Mouse (Mus musculus) intestine, postnatal 0 days (tissue): ENCODE measurements around the gene Smad1. TPM values are rescaled to one million over a fixed set of nuclear protein-coding genes. Genes with fewer than 3 reads are reported as not detected.

Source experiments
- ATAC-seq: fragments of 200-750 bp; cut with Nextera tagmentation; 2 replicates; pipeline ENCODE4 v1.8.0; 2017; ENCODE audit warnings: mild to moderate bottlenecking, moderate TSS enrichment, moderate library complexity
- H3K27ac ChIP-seq: fragments of 300-500 bp; sonication (generic); 2 replicates; pipeline ENCODE4 v1.5.1; 2014; ENCODE audit warnings: mild to moderate bottlenecking, low read depth, low read length, moderate library complexity
- H3K27me3 ChIP-seq: fragments of 300-500 bp; sonication (generic); replicated peaks from 2 replicates; pipeline ENCODE4 v1.6.1; 2014; ENCODE audit warnings: low read length, mixed read lengths; ENCODE audit not compliant: control insufficient read depth, insufficient read depth
- H3K36me3 ChIP-seq: fragments of 300-500 bp; sonication (generic); 2 replicates; pipeline ENCODE4 v1.6.1; 2014; ENCODE audit warnings: mild to moderate bottlenecking, moderate library complexity; ENCODE audit not compliant: control insufficient read depth, insufficient read depth
- H3K4me1 ChIP-seq: fragments of 300-500 bp; sonication (generic); replicated peaks from 2 replicates; pipeline ENCODE4 v1.6.1; 2014; ENCODE audit warnings: antibody characterized with exemption, low read length, mixed read lengths; ENCODE audit not compliant: control insufficient read depth, insufficient read depth
- H3K4me2 ChIP-seq: fragments of 300-500 bp; sonication (generic); replicated peaks from 2 replicates; pipeline ENCODE4 v1.6.1; 2014; ENCODE audit warnings: low read depth, mild to moderate bottlenecking, moderate library complexity
- H3K4me3 ChIP-seq: fragments of 300-500 bp; sonication (generic); 2 replicates; pipeline ENCODE4 v1.5.1; 2014; ENCODE audit warnings: low read depth, low read length
- H3K9ac ChIP-seq: fragments of 300-500 bp; sonication (generic); 2 replicates; pipeline ENCODE4 v1.6.1; 2014; ENCODE audit warnings: mild to moderate bottlenecking, low read depth, low read length
- H3K9me3 ChIP-seq: fragments of 300-500 bp; sonication (generic); 2 replicates; pipeline ENCODE4 v1.6.1; 2016; ENCODE audit warnings: mixed run types; ENCODE audit not compliant: control insufficient read depth
- CTCF ChIP-seq: sonication (generic); IDR thresholded peaks from 2 replicates; pipeline ENCODE4 v1.5.1; 2016; ENCODE audit warnings: low read depth, mild to moderate bottlenecking, control low read depth, antibody characterized with exemption, moderate library complexity
- WGBS: fragments of 180-500 bp; shearing (Covaris S2); extraction: QIAGEN DNeasy Blood & Tissue Kit; methylation state at CpG from one replicate; pipeline ENCODE4 v1.1.7; 2014; 5-methylcytosine and 5-hydroxymethylcytosine counted together
- polyA plus RNA-seq: library from polyadenylated mRNA; unstranded; fragments of >200 nt; fragmentation: Nextera tagmentation; extraction: Ambion mirVana; gene quantifications from 2 replicates; pipeline ENCODE4 v1.2.1, GENCODE M21; 2015

The Smad1 gene
- polyA plus RNA-seq, 1 experiment from 2014 or later, result 27.4 TPM

- no peaks in the 10 kb centered on the region for H3K9me3 ChIP-seq
- H3K36me3 ChIP-seq, result peaks cover 18% of the 10 kb centered on the region; the same call in 1 of the 2 replicates
- no peak overlapping the region for H3K27ac ChIP-seq
- no peak overlapping the region for H3K4me3 ChIP-seq
- 48% methylated on average over 3 of the region's 3 CpGs for WGBS
- H3K4me2 ChIP-seq, result no peak overlapping the region
- H3K27me3 ChIP-seq, result no peaks in the 10 kb centered on the region
- H3K4me1 ChIP-seq, result peaks cover 8% of the 10 kb centered on the region
- no peak for ATAC-seq
- no peak for TF ChIP-seq CTCF
- H3K9ac ChIP-seq, result no peak overlapping the region
Measured at GRCm38 (mm10) chr8:79365707-79366106, 33.6 kb downstream of the Smad1 start.

- Histone ChIP-seq H3K27me3 (no peaks in the 10 kb centered on the region), H3K4me3 (no peak overlapping the region), H3K4me2 (no peak overlapping the region), H3K27ac (no peak overlapping the region), H3K36me3 (peaks cover 15% of the 10 kb centered on the region; the same call in 1 of the 2 replicates), H3K9ac (no peak overlapping the region), H3K9me3 (no peaks in the 10 kb centered on the region), H3K4me1 (peaks cover 8% of the 10 kb centered on the region)
- TF ChIP-seq CTCF, result no peak
- ATAC-seq, result no peak
- 89% methylated on average over 8 of the region's 8 CpGs for WGBS
Measured at GRCm38 (mm10) chr8:79364806-79365205, 34.5 kb downstream of the Smad1 start.

DNA sequence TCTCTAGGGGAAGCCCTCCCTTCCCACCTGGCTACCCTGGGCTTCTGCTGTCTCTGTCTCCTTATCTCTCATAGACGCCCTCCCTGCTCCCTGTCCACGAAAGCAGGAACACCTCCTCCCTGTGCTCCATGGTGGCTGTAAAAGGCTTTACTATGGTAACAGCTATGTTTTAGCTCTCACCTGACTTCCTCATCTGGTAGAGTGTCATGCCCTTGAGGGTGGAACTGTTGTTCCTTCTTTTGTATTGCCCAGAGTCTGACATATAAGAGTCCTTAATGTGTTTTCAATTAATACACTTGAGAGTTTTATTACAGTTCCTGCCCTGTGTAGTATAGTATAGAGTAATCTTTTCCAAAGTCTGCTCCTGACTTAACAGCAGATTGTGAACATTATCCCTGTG is 36.9 kb downstream of the Smad1 start:
- H3K27ac ChIP-seq, result peak overlapping the region; percentile 80
- peak overlapping the region; percentile 24; the same call in 1 of the 2 replicates for H3K4me2 ChIP-seq
- peak; percentile 80 for ATAC-seq
- no peak overlapping the region for H3K9ac ChIP-seq
- H3K36me3 ChIP-seq, result peaks cover 15% of the 10 kb centered on the region; the same call in 1 of the 2 replicates
- no peaks in the 10 kb centered on the region for H3K9me3 ChIP-seq
- no peaks in the 10 kb centered on the region for H3K27me3 ChIP-seq
- no peak overlapping the region for H3K4me3 ChIP-seq
- no peak for TF ChIP-seq CTCF
- WGBS, result 19% methylated on average over 2 of the region's 2 CpGs
- peaks cover 8% of the 10 kb centered on the region; the same call in 1 of the 2 replicates for H3K4me1 ChIP-seq

GRCm38 (mm10) chr8:79360774-79361527 is 38.4 kb downstream of the Smad1 start:
- Histone ChIP-seq H3K4me3 (no peak overlapping the region), H3K36me3 (peaks cover 11% of the 10 kb centered on the region; the same call in 1 of the 2 replicates), H3K9me3 (no peaks in the 10 kb centered on the region), H3K4me2 (peak overlapping the region; percentile 27), H3K4me1 (peaks cover 8% of the 10 kb centered on the region; the same call in 1 of the 2 replicates), H3K27me3 (no peaks in the 10 kb centered on the region), H3K9ac (no peak overlapping the region), H3K27ac (peak overlapping the region; percentile 29)
- WGBS, result 35% methylated on average over 6 of the region's 6 CpGs
- peak; percentile 57 for TF ChIP-seq CTCF
- ATAC-seq, result peak; percentile 73

GRCm38 (mm10) chr8:79360302-79360701 is 39.0 kb downstream of the Smad1 start:
- peaks cover 16% of the 10 kb centered on the region; the same call in 1 of the 2 replicates for H3K36me3 ChIP-seq
- no peak overlapping the region for H3K9ac ChIP-seq
- H3K4me2 ChIP-seq, result no peak overlapping the region
- peak overlapping the region; percentile 0 for H3K27ac ChIP-seq
- ATAC-seq, result no peak
- WGBS, result 51% methylated on average over 9 of the region's 9 CpGs
- no peak for TF ChIP-seq CTCF
- no peaks in the 10 kb centered on the region for H3K9me3 ChIP-seq
- H3K4me3 ChIP-seq, result no peak overlapping the region
- H3K4me1 ChIP-seq, result peaks cover 8% of the 10 kb centered on the region; the same call in 1 of the 2 replicates
- H3K27me3 ChIP-seq, result no peaks in the 10 kb centered on the region

DNA sequence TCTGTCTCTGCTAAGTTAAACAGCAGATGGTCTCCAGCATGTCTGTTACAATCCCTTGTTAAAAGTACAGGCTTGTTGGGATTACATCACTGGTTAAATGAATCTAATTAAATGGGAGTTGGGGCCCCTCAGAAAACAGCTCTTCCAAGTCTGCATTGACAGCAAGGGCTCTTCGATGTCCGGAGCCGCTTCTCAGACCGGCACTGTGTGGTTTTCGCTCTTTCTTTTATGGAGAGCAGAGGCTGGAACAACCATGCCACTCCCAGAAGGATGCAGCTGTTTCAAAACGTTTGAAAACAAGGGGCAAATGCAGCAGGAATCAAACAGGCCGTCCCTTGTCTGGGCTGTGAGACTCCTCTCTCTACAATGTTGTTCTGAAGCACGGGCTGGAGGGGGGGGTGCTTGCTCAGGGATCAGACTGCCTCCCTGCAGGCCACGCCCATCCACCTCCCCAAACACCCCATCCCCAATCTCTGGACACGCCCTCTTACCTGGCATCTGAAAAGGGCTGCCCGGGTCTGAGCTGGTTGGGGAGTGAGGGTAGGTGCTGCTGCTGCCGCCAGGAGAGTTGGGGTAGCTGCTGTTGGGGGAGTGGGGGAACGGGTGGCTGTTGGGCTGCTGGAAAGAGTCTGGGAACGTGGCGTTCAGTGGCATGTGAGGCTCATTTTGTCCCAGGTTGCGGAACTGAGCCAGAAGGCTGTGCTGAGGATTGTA is 43.4 kb downstream of the Smad1 start:
- H3K9me3 ChIP-seq, result no peaks in the 10 kb centered on the region
- no peak for TF ChIP-seq CTCF
- no peak overlapping the region for H3K4me3 ChIP-seq
- no peak overlapping the region for H3K4me2 ChIP-seq
- H3K27me3 ChIP-seq, result no peaks in the 10 kb centered on the region
- no peak overlapping the region for H3K9ac ChIP-seq
- H3K4me1 ChIP-seq, result no peaks in the 10 kb centered on the region
- WGBS, result 49% methylated on average over 16 of the region's 16 CpGs
- H3K36me3 ChIP-seq, result peaks cover 33% of the 10 kb centered on the region; the same call in 1 of the 2 replicates
- ATAC-seq, result peak; percentile 36; the same call in 1 of the 2 replicates
- 0 out of 2 replicates have a peak overlapping the region, but pooled peaks have one; percentile 15 for H3K27ac ChIP-seq
